Mouse (Mus musculus) colon, adult 2 months (tissue): ENCODE results near the gene Adora1. TPM values are rescaled to one million over a fixed set of nuclear protein-coding genes. Genes with fewer than 3 reads are reported as not detected.

Experiments used
- polyA plus RNA-seq: library from polyadenylated mRNA; depleted of rRNA; stranded (reverse); fragments of >200 nt; gene quantifications from 2 replicates; pipeline ENCODE4 v1.2.3, GENCODE M21; 2012; rRNA removed

Adora1 gene
- 4.7 and 5.3 TPM in 2 replicates for polyA plus RNA-seq

DNA sequence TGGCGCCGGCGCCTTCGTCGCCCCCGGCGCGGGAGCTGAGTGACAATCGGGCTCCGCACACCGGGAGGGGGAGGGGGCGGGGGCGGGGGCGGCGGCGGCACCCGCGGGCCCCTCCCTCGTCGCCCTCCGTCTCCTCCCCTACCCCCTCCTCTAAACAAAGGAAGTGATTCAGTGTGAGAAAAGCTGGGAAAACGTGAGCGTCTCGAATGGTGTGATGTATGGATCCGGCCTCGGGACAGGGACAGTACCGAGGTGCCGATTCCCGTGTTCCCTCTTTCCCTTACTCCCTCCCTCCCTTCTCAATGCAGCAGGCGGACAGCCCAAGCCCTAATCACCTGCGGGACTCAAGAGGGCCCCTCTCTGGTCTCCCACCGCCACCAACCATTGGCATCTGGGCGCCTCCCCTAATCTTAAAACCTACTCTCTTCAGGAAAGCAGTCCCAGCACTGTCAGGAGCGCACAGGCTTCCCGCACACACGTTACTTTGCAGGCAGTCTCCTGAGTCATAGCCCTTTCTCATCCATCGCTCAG, at the start of gene Adora1:
TSS of gene Adora1 (minus strand) at position 41 of the 531 bp plus-strand sequence.

DNA sequence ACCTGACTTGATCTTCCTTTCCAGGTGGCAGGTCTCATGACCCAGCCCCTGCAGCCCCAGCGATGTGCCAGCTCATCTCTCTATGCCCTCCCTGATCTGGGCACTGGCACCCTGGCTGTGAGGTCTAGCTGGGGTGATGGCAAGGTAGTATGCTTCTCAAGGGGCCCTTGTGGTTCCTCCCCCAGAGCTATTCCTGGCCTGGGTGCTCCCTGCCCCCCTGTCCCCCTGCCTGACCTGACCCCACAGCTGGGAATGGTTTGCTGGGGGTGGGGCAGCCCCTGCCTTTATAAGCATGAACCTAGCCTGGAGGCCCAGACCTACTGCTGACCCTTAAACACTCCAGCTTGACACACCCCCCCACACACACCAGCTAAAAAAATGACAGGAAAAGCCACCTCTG, 42.1 kb downstream of the Adora1 start, which contains the start of gene Mybph:
TSS of gene Mybph (plus strand) at position 323 of the 400 bp plus-strand sequence.

DNA sequence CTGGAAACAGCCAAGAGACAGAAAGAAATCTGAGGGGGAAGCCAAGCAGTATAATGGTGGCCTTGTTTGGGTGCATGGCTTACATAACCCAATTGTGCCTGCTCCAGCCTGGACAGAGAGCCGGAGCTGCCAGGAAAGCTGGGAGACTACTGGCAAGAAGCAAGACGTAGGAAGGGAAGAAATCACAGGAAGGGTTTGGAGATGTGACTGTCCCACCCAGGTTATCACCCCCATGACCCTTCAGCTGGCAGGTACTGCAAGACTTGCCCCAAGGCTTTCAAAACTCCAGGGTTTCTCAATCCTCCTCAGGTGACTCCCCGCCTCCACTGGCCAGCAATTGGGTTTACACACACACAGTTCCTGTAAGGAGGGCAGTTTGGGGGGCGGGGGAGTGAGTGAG, 53.2 kb downstream of the Adora1 start, which contains the start of gene Chil1:
TSS of gene Chil1 (plus strand) at position 152 of the 400 bp plus-strand sequence.

Other genes starting within 250 kb of the Adora1 start
- gene Fmod, start 198.2 kb downstream of the Adora1 start, polyA plus RNA-seq, result 1.3 and 2.7 TPM in 2 replicates
- 98.3 and 133 TPM in 2 replicates for gene Btg2, start 156.3 kb downstream of the Adora1 start, polyA plus RNA-seq
- gene Chit1, start 124.2 kb downstream of the Adora1 start, polyA plus RNA-seq, result 0.38 and 0.57 TPM in 2 replicates
- gene Chil1, start 53.3 kb downstream of the Adora1 start, polyA plus RNA-seq, result 0.13 and 0.91 TPM in 2 replicates
- gene Mybph, start 42.0 kb downstream of the Adora1 start, polyA plus RNA-seq, result 0.07 and 0.19 TPM in 2 replicates
- gene Myog, start 54.6 kb upstream of the Adora1 start, polyA plus RNA-seq, result not detected in 2 replicates
- 4.4 and 9.9 TPM in 2 replicates for gene Ppfia4, start 97.5 kb upstream of the Adora1 start, polyA plus RNA-seq
- 99.8 and 130 TPM in 2 replicates for gene Tmem183a, start 126.5 kb upstream of the Adora1 start, polyA plus RNA-seq
- not detected in 2 replicates for gene 4933406M09Rik, start 150.5 kb upstream of the Adora1 start, polyA plus RNA-seq
- 28.1 and 32.6 TPM in 2 replicates for gene Cyb5r1, start 170.1 kb upstream of the Adora1 start, polyA plus RNA-seq
- 143 and 183 TPM in 2 replicates for gene Adipor1, start 179.9 kb upstream of the Adora1 start, polyA plus RNA-seq
- 4.0 and 4.8 TPM in 2 replicates for gene Klhl12, start 220.1 kb upstream of the Adora1 start, polyA plus RNA-seq